ENCODE assay signal across 16 mouse cellular contexts in the genomic region with DNA sequence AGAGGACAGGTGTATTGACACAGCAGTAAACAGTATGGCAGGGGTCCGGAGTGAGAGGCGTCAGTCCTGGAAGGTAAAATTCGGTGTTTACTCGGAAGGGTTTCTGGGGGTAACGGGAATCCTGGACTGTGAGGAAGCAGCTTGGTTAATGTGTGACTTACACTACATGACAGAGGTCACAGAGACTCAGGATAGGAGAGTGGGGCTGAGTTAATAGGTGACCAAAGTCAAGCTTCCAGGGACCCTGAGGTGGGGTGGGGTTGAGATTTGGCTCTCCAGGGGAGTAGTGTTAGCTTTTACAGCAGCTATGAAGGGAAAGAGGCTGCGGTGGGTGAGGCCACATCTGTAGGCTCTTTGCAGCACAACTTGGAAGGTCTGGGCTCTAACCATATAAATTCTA.
DNase-seq lines count a peak whose midpoint lies in the region; ATAC-seq and TF ChIP-seq lines count a peak whose summit lies in the region.
"Had no signal": no experiment of that assay in that cellular context is flagged by ENCODE, and none has a peak within 500 bp of the region (broad histone marks: within the 10 kb centered on the region; RNA-seq: fewer than 3 reads in every experiment).

No protein-coding gene starts in this region.

- peak; percentile 83 for ATAC-seq in liver, embryonic 12.5 days
- ATAC-seq in forebrain, postnatal 0 days, result no peak
- ATAC-seq: forebrain, embryonic 13.5 days had no signal

- no peak overlapping the region for H3K9ac ChIP-seq in liver, embryonic 12.5 days
- no peak overlapping the region for H3K9ac ChIP-seq in forebrain, postnatal 0 days
- H3K9ac ChIP-seq: forebrain, embryonic 13.5 days; neural tube, embryonic 12.5 days had no signal

- no peaks in the 10 kb centered on the region for H3K9me3 ChIP-seq in liver, embryonic 12.5 days (replicated peaks)
- no peaks in the 10 kb centered on the region for H3K9me3 ChIP-seq in forebrain, postnatal 0 days (ENCODE audit: low read length)
- H3K9me3 ChIP-seq: embryonic facial prominence, embryonic 10.5 days; forebrain, embryonic 13.5 days; neural tube, embryonic 12.5 days had no signal

- peak; percentile 17 for DNase-seq in 3T3-L1 (ENCODE audit: low read depth, low spot score)
- DNase-seq in kidney, adult 2 months, result peak; percentile 84
- peak; percentile 64 for DNase-seq in kidney, postnatal 14 days
- no peak for DNase-seq in left cerebral cortex, postnatal 25 days (ENCODE audit: low spot score in 2 of 2)
- DNase-seq in layer of hippocampus, adult 11-12 months (ENCODE audit: low spot score), result no peak
- DNase-seq in forebrain, postnatal 0 days, result no peak
- no peak for DNase-seq in adrenal gland, postnatal 36 days
- DNase-seq: adrenal gland, adult 8-10 months; cerebellum, adult 11 months; cerebellum, postnatal 36 days; lung, adult 18-20 months; lung, postnatal 36 days had no signal

- no peaks in the 10 kb centered on the region for H3K36me3 ChIP-seq in kidney, adult 2 months (ENCODE audit: control insufficient read depth, insufficient read depth, low read length)
- H3K36me3 ChIP-seq in liver, embryonic 12.5 days, result no peaks in the 10 kb centered on the region
- H3K36me3 ChIP-seq in forebrain, postnatal 0 days (ENCODE audit: insufficient read depth), result no peaks in the 10 kb centered on the region
- H3K36me3 ChIP-seq: embryonic facial prominence, embryonic 10.5 days; neural tube, embryonic 12.5 days had no signal

- H3K4me2 ChIP-seq in liver, embryonic 12.5 days, result no peak overlapping the region
- H3K4me2 ChIP-seq in forebrain, postnatal 0 days (ENCODE audit: low read depth), result no peak overlapping the region
- H3K4me2 ChIP-seq: forebrain, embryonic 13.5 days; neural tube, embryonic 12.5 days had no signal

- TF ChIP-seq CTCF in kidney, adult 2 months (conservative IDR thresholded peaks at IDR 0.05; ENCODE audit: insufficient read depth, insufficient read length, low read depth, low read length), result no peak
- TF ChIP-seq CTCF in forebrain, postnatal 0 days (IDR thresholded peaks at IDR 0.05; ENCODE audit: low read depth), result no peak

- H3K4me1 ChIP-seq in kidney, adult 2 months (ENCODE audit: control insufficient read depth, insufficient read depth, low read length), result peaks cover 4% of the 10 kb centered on the region
- peaks cover 5% of the 10 kb centered on the region; the same call in 1 of the 2 replicates for H3K4me1 ChIP-seq in liver, embryonic 12.5 days
- H3K4me1 ChIP-seq in forebrain, postnatal 0 days (ENCODE audit: insufficient read depth), result no peaks in the 10 kb centered on the region
- H3K4me1 ChIP-seq: embryonic facial prominence, embryonic 10.5 days had no signal

- H3K4me3 ChIP-seq in kidney, adult 2 months (ENCODE audit: insufficient read depth, low read depth, low read length), result no peak overlapping the region
- no peak overlapping the region for H3K4me3 ChIP-seq in liver, embryonic 12.5 days
- H3K4me3 ChIP-seq in forebrain, postnatal 0 days (ENCODE audit: low read depth, low read length), result no peak overlapping the region
- H3K4me3 ChIP-seq: embryonic facial prominence, embryonic 10.5 days; forebrain, embryonic 13.5 days; neural tube, embryonic 12.5 days had no signal

- no peak overlapping the region for H3K27ac ChIP-seq in kidney, adult 2 months (ENCODE audit: insufficient read depth, low read depth, low read length)
- no peak overlapping the region for H3K27ac ChIP-seq in liver, embryonic 12.5 days
- no peak overlapping the region for H3K27ac ChIP-seq in forebrain, postnatal 0 days (ENCODE audit: low read depth, low read length)
- H3K27ac ChIP-seq: embryonic facial prominence, embryonic 10.5 days; forebrain, embryonic 13.5 days; neural tube, embryonic 12.5 days had no signal

- TF ChIP-seq POLR2A in kidney, adult 2 months (IDR thresholded peaks at IDR 0.05; ENCODE audit: low read depth, low read length), result no peak

- WGBS in kidney, adult 2 months, result 40% methylated on average over 6 of the region's 6 CpGs
- WGBS in liver, embryonic 12.5 days (ENCODE audit: insufficient replicate concordance), result 67% methylated on average over 6 of the region's 6 CpGs
- WGBS in forebrain, postnatal 0 days, result 96% methylated on average over 6 of the region's 6 CpGs

- H3K27me3 ChIP-seq in kidney, adult 2 months (replicated peaks; ENCODE audit: control insufficient read depth, insufficient read depth, low read length), result no peaks in the 10 kb centered on the region
- H3K27me3 ChIP-seq in liver, embryonic 12.5 days (replicated peaks), result no peaks in the 10 kb centered on the region
- H3K27me3 ChIP-seq in forebrain, postnatal 0 days (ENCODE audit: insufficient read depth, low read length), result no peaks in the 10 kb centered on the region
- H3K27me3 ChIP-seq: forebrain, embryonic 13.5 days; neural tube, embryonic 12.5 days had no signal

- intact Hi-C loops in left cerebral cortex, postnatal 25 days (cut with DNase I), result no loop called here

Comparison
In these comparisons a context has a peak if more than half of its experiments do, and no peak if none do; other contexts are left out.
1. DNase-seq: peak in 3T3-L1 (single experiment), kidney, adult 2 months (single experiment) and kidney, postnatal 14 days (single experiment); none in left cerebral cortex, postnatal 25 days (0 of 2), layer of hippocampus, adult 11-12 months (single experiment), forebrain, postnatal 0 days (single experiment) and adrenal gland, postnatal 36 days (0 of 2).